Mouse (Mus musculus) embryonic stem cell, embryonic (primary cell): ENCODE data around the gene Faim.

Experiments
- CTCF ChIA-PET, 4 experiments: fragments of 300-600 bp in 2 of 4; fragments of 350-600 bp in 2 of 4; sonication (Branson Sonifier 250); formaldehyde crosslinking; loops; one replicate each; lab custom pipeline; 2022; ENCODE audit warnings: inconsistent platforms in 2 of 4; lab: Charles Lee
- POLR2A ChIA-PET, 4 experiments: fragments of 300-600 bp in 2 of 4; fragments of 350-600 bp in 2 of 4; sonication (Branson Sonifier 250); formaldehyde crosslinking; loops; one replicate each; lab custom pipeline; 2022; ENCODE audit warnings: antibody characterized with exemption in 4 of 4, inconsistent platforms in 1 of 4; lab: Charles Lee

Gene Faim

DNA sequence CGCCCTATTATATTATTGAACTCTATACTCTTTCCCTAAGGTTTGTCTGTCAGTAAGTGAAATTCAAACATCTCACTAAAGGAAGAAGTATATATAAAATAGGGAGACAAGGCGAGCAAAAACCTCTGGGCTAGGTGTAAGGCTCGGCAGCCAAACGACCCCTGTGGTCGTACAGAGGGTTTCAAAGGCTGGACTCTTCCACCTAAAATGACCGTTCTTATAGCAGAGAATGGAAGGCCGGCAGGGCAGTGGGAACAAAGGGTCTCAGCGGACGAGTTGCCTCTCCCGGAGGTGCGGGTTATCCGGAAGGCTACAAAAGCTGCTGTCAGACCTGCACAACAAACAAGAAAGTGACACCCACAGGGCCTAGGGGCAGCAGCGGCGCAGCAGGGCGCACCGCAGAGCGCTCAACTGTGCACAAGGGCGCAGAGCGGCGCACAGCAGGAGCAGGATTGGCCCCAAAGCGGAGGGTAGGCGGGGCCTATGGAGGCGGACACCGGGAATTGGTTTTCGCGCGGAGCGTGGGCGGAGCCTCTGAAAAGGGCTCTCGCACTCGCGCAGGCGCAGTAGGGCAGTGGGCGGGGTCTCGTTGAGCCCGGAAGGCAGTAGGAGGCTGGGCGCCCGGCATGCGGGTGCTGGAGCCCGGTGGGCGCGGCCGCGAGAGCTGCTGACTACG is at the start of gene Faim:
Gene Faim (plus strand): TSS at position 574 of the 676 bp plus-strand sequence.
- CTCF ChIA-PET, result interaction anchor here in 3 of 4 experiments (0.6 to 1.4 kb wide), 7 partner anchors 12 to 464 kb away, joined by 3 to 8 read pairs (median 5); partner anchors contain the start of gene Esyt3 (in 1 of the 3)
- POLR2A ChIA-PET, result interaction anchor here in 3 of 4 experiments (0.5 to 1.8 kb wide), 23 partner anchors 10 to 590 kb away, joined by 3 to 11 read pairs (median 3); partner anchors contain the start of genes Cep70 (in 2 of the 3), Foxl2 (in 2 of the 3), Dbr1 (in 1 of the 3) and Esyt3 (in 1 of the 3)

DNA sequence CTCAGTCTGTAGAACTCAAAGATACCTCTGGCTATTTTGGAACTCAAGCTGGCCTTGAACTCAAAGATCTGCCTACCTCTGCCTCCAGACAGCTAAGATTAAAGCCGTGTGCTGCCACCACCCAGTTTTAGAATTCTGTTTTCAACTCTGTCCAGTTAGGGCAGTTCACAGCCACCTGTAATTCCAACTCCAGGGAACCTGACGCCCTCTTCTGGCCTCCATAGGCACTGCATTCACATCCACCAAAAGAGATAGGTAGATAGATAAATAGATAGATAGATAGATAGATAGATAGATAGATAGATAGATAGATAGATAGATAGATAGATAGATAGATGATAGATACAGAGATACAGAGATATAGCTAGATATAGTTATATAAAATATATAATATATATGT is 46.9 kb upstream of the Faim start:
- ChIA-PET POLR2A (no interaction called here), CTCF (interaction anchor here (0.5 to 1.4 kb wide), 10 partner anchors 10 to 1368 kb away, joined by 3 to 9 read pairs (median 4); no protein-coding TSS in a partner anchor)

DNA sequence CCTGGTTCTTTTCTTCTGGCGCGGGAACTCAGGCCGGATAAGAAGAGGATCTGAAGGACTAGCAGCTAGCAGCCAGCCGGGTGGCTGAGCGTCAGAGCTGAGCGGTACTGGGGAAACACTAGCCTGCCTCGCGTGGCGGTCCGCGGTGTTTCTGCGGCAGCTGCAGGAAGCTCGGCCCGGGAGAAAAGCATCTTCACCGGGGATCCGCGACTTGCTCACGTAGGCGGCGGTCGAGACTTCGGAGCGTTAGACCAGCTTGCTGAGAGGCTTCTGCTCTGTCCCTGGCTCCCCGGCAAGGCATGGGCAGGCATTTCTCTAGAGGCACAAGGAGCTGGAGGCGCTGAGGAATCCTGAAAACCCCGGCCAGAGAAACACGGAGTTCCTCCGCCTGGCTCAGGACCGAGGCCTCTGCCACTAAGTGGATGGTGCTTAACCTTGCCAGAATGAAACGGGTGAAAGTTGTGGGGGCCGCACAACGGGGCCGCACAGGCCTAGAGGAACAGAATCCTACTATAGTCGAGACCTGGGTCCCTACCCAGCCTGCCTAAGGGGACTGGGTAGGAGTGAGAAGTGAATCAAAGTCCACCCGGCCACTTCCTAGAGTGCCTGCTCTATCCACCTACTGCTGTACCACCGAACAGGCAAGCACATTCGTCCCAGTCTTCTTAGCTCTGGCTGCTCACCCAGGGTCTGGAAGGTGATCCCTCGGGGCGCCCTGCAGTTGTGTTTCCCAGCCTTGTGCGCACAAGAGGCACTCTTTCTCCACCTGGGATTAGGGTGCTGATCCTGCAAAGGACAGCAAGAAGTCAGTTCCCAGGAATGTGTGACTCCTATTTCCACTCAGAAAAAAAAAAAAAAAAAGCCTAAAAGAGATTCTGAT is 33.8 kb upstream of the Faim start:
- ChIA-PET POLR2A (interaction anchor here in 2 of 4 experiments (0.7 to 2.0 kb wide), 2 partner anchors 9 to 294 kb away, joined by 7 to 17 read pairs; no protein-coding TSS in a partner anchor), CTCF (interaction anchor here (0.6 to 1.7 kb wide), 10 partner anchors 11 to 108 kb away, joined by 3 to 5 read pairs (median 4); no protein-coding TSS in a partner anchor)

DNA sequence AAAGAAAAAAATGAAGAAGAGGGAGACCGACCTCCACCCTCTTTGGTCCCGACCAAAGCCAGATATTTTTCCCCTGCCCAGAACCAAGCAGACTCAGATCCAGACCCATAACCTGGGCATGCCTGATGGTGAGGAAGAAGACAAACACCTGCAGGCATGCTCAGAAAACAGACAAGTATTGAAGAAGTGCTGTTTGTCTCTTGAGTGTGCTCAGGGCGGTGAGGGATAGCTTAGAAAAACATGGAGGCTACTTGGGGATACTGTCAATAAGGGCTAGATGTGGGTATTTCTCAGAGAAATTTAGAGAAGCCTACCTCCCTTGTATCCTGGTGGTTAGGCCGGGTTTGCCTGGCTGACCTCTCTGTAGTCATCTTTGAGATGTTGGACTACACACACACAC is 32.9 kb upstream of the Faim start:
- CTCF ChIA-PET, result interaction anchor here (0.6 to 0.8 kb wide), 6 partner anchors 10 to 710 kb away, joined by 3 to 4 read pairs (median 3); no protein-coding TSS in a partner anchor
- POLR2A ChIA-PET, result interaction anchor here in 3 of 4 experiments (0.6 to 2.0 kb wide), 4 partner anchors 8 to 293 kb away, joined by 6 to 17 read pairs (median 7); no protein-coding TSS in a partner anchor

DNA sequence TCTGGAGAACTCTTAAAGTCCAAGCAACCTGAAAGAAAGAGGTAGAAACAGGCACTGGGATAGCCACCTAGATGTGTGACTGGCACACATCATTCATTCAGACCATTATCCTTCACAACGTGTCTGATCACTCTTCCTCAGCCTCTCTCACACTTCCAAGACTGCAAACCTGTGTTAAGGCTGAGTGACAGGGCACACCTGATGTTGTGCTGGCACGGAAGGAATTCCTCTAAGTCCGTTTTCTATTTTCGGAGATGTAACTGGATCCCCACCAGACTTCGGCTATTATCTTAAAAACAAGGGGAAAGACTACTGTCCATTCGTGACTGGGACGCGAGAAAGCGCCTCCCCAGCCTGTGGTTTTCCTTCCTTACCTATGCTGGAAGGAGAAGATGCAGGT is 32.3 kb upstream of the Faim start:
- ChIA-PET POLR2A (interaction anchor here in 2 of 4 experiments (0.6 to 1.7 kb wide), 3 partner anchors 91 to 391 kb away, joined by 3 to 4 read pairs (median 3); partner anchors contain the start of gene Copb2 (in 1 of the 2)), CTCF (no interaction called here)

DNA sequence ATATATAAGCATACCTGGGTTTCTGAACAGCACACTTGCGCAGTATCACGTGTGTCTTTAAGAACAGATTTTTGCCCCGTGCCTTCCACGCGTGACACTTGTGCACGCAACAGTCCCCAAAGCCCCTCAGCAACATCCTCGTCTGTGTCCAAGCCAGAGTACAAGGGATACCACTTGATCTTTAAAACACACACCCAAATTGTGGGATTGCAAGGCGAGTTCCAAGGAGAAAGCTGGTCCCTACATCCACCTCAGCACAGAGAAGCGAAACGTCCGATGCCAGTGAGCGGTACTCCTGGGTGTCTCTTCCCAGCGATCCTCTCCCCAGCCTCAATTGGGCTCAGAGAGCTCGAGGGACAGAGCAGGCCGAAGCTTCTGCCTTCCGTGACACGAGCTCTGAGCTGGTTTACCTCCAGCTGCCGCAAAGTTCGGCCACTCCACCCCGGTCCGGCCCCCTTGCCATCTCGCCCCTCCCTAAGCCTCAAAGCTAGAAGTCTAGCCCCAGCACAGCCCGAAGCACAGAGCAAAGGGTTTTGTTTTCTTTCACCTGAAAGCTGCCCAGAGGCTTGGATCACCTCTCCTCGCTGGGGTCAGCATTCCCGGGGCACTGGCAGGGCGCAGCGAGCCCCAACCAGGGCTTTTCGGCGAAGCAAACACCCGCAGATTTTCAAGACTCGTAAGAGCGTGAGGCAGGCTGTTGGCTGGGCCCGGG is 31.6 kb upstream of the Faim start:
- ChIA-PET POLR2A (interaction anchor here (0.6 to 1.8 kb wide), 11 partner anchors 9 to 391 kb away, joined by 3 to 9 read pairs (median 3); partner anchors contain the start of genes Copb2 (in 1 of the 4), Faim (in 1 of the 4) and Mrps22 (in 1 of the 4)), CTCF (interaction anchor here in 3 of 4 experiments (0.6 to 3.0 kb wide), 4 partner anchors 10 to 25 kb away, joined by 4 to 15 read pairs (median 5); no protein-coding TSS in a partner anchor)

DNA sequence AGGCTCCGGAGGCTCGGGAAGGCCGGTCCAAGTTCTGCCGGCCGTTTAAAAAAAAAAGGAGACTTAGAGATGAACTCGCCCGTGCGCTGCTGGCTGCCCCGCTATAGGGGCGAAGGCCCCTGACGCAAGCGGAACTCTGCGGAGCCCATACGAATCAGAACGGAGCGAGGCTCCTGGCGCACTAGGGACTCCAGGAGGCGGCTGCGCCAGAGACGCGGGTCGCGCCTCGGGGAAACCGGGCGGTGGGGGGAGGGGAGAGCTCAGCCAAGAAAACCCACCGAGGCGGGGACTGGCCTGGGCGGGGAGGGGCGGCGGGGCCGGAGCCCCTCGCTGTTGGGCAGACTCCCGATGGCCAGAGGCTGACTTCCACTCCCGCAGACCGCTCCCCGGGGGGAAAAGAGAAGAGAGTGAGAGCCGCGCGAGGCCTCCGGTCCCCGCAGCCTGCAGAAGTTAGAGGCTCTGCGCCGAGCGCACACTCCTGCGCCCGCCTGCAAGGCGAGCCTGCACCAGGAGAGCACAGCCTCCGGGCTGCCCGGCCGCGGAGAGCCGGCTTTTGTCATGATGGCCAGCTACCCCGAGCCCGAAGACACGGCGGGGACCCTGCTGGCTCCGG is 31.0 kb upstream of the Faim start, which contains the start of gene Foxl2:
Gene Foxl2 (plus strand): TSS at position 186 of the 613 bp plus-strand sequence.
- POLR2A ChIA-PET, result interaction anchor here (0.6 to 1.8 kb wide), 10 partner anchors 8 to 392 kb away, joined by 3 to 9 read pairs (median 4); partner anchors contain the start of genes Copb2 (in 1 of the 4), Faim (in 1 of the 4) and Mrps22 (in 1 of the 4)
- CTCF ChIA-PET, result interaction anchor here in 3 of 4 experiments (0.6 to 3.0 kb wide), 5 partner anchors 10 to 24 kb away, joined by 4 to 15 read pairs (median 6); no protein-coding TSS in a partner anchor

DNA sequence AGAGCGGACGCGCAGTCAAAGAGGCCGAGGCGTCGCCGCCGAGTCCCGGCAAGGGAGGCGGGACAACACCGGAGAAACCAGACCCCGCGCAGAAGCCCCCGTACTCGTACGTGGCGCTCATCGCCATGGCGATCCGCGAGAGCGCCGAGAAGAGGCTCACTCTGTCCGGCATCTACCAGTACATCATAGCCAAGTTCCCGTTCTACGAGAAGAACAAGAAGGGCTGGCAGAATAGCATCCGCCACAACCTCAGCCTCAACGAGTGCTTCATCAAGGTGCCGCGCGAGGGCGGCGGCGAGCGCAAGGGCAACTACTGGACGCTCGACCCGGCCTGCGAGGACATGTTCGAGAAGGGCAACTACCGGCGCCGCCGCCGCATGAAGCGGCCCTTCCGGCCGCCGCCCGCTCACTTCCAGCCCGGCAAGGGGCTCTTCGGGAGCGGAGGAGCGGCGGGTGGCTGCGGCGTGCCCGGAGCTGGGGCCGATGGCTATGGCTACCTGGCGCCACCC is 30.4 kb upstream of the Faim start:
- ChIA-PET CTCF (interaction anchor here in 3 of 4 experiments (0.6 to 3.0 kb wide), 5 partner anchors 9 to 16 kb away, joined by 3 to 15 read pairs (median 5); no protein-coding TSS in a partner anchor), POLR2A (interaction anchor here (1.0 to 1.8 kb wide), 6 partner anchors 8 to 93 kb away, joined by 3 to 9 read pairs (median 4); partner anchors contain the start of gene Faim (in 1 of the 4))

DNA sequence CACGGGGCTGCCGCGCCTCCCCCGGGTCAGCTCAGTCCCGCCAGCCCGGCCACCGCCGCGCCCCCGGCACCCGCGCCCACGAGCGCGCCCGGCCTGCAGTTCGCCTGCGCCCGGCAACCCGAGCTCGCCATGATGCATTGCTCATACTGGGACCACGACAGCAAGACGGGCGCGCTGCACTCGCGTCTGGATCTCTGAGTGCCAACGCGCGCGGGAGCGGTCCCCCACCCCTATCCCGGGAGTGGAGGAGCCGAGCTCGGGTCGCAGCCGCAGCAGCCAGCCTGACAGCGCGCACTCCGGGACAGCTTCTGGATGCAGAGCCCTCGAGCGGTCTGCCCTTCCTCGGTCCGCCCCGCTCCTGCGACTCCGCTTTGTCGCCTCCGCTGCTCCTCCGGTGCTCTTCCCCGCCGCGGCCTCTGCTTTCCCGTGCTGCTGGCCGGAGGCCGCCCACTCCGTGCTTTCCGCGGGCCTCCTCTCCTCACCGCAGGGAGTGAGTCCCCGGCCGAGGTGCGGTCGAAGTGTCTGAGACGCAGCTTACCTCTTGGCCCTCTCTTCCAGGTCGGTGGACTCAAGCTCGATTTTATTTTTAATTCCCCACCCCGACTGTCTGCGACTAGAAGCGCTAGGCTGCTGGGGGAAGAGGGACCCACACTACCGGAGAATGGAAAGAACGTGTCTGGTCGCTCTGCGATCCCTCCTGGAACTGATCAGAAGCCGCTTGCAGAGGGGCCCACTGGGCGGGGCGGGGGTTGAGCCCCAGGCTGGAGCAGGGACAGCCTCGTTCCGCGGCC is 29.4 kb upstream of the Faim start:
- CTCF ChIA-PET, result interaction anchor here in 3 of 4 experiments (0.6 to 3.0 kb wide), 7 partner anchors 8 to 381 kb away, joined by 3 to 15 read pairs (median 4); no protein-coding TSS in a partner anchor
- POLR2A ChIA-PET, result interaction anchor here in 1 of 4 experiments (1.5 kb wide), 1 partner anchor 8 kb away, joined by 6 read pairs; no protein-coding TSS in a partner anchor

DNA sequence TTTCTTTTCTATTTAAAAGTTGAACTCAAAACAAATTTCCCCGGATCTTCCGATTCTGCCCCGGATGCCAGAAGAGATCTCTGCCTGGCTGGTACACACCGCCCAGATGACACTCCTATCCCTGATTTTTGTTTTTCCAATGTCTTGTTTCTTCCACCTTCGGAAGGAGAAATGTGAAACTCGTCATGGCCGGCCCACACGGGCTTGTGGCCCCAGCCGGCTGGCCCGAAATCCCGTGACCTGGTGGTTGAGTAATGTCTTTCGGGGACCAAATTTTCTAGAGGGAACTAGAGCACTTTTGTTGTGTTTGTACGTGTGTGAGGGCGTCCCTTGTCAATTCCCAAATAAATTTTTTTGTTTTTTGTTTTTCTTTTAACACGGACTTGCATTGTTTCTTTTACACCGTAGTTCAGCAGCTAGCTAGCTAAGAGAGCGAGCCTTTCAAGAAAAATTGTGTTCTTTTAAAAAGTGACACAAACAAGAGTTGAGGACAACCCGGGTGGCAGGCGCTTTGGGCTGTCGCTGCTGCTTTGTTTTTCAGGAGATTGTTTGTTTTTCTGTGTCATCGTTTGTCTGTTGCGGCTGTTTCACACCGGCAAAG is 28.3 kb upstream of the Faim start:
- POLR2A ChIA-PET, result no interaction called here
- CTCF ChIA-PET, result no interaction called here

DNA sequence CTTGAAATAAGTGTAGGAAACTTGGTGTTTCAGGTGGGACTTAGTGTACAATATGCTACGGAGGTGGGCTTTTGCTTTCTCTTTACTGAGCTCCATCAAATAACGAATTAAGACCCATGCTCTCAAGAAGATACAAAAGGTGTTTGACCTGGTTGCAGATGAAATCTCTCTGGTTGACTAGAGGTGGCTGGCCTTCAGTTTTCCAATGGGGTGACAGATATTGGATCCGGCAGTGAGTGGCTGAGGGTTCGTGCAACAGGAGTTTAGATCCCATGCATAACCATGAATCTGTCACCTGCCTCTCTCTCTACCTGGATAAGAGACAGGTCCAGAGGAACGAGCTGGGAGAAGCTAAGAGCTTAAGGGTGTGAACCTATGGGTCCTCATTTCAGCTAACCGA is 27.5 kb upstream of the Faim start:
- POLR2A ChIA-PET, result interaction anchor here in 3 of 4 experiments (0.5 to 1.2 kb wide), 4 partner anchors 15 to 1534 kb away, joined by 3 to 5 read pairs (median 4); no protein-coding TSS in a partner anchor

DNA sequence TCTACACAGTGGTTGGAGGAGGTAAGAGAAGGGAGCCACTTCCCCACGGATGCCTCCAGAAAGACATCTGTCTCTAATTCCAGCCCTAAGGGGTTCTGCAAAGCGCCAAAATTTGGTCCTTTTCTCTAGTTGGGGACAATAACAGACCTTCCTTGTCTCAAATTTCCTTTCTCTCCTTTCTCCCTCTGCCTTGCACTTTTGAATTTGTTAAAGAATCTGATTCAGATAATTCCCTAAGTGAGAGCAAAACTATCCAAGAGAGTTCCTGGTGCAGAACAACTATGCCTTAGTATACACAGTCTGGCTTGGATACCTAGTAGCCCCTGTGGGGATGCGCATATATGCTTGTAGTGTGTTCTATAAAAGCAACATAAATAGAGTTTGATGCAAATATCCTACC is 26.3 kb upstream of the Faim start:
- ChIA-PET POLR2A (interaction anchor here in 1 of 4 experiments (1.2 to 2.4 kb wide), 2 partner anchors 8 to 13 kb away, joined by 3 to 7 read pairs; no protein-coding TSS in a partner anchor), CTCF (no interaction called here)

More for the DNA sequence above, 27.5 kb upstream of the Faim start:
- CTCF ChIA-PET, result interaction anchor here in 2 of 4 experiments (0.6 to 1.1 kb wide), 3 partner anchors 14 to 615 kb away, joined by 4 to 13 read pairs (median 4); no protein-coding TSS in a partner anchor

DNA sequence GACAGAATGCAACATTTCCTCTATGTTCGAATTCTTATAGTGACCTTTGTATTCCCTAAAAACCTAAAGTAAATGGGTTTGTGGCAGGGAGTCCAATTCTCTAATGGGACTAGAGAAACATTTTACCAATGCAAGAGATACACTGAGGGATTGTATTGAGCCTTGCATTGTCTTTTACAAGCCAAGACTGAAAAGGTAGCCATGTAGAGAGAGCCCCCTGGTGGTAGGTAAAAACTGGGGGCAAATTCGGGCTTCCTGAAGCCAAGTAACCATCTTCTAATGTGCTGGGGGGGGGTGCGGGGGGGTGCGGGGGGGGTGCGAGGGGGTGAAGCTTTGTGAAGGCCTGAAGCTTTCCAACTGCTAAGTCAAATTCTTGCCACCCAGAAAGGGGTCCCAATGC is 25.8 kb upstream of the Faim start:
- CTCF ChIA-PET, result interaction anchor here in 3 of 4 experiments (0.6 to 0.8 kb wide), 7 partner anchors 19 to 947 kb away, joined by 3 to 6 read pairs (median 4); no protein-coding TSS in a partner anchor
- POLR2A ChIA-PET, result interaction anchor here in 2 of 4 experiments (0.6 to 2.4 kb wide), 3 partner anchors 8 to 354 kb away, joined by 3 to 7 read pairs (median 4); no protein-coding TSS in a partner anchor

DNA sequence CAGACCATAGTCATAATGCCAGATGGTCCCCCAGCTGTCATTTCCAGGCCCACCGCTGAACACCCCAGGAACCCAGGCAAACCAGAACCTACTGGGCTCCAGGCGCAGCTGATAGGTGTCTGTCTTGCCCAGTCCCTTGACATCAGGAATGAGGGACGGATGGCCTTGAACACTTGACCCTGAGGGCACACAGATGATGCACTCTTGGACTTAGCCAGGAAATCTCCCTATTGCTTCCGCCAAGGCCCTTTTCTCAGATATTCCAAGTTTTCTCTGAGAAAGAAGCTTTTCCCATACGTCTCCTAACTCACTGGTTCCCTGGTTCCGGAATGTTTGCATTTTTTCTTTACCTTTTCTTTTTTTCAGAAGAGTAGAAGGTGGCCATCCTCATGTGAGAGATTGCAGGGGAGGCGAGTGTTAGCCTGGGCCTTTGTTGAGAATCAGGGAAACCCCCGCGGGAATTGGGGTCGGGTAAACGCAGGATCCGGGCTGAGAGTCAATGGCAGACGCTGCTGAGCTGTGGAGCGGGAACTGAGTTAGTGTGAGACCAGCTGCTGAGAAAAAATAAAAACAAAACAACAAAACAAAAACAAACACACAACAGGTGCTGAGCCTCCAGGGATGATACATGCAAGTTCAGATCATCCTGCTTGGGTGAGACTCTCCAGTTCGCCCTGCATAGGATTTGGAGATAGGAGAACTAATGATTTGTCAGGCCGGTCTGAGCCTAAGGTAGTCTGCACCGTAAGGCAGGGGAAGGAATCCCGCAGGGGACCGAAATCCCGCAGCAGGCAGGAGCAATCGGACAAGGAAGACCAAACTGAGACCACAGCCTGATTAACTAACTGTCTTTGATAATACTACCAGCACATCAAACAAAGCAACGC is 24.3 kb upstream of the Faim start:
- CTCF ChIA-PET, result no interaction called here
- POLR2A ChIA-PET, result interaction anchor here in 1 of 4 experiments (2.4 kb wide), 1 partner anchor 10 kb away, joined by 7 read pairs; no protein-coding TSS in a partner anchor
